Mouse (Mus musculus): Measurements from ENCODE around the gene Filip1. TPM values are rescaled to one million over a fixed set of nuclear protein-coding genes. Genes with fewer than 3 reads are reported as not detected.

The Filip1 gene
- polyA plus RNA-seq, 1 experiment from 2014 or later, result 8.4 TPM

GRCm38 (mm10) chr9:79921701-79922492 is 90.8 kb downstream of the Filip1 start:
- H3K9ac ChIP-seq, result no peak overlapping the region
- WGBS, result 33% methylated on average over 10 of the region's 10 CpGs
- no peak for ATAC-seq (ENCODE audit: insufficient number of reproducible peaks, low FRiP score, low TSS enrichment, low read depth)

GRCm38 (mm10) chr9:79920540-79920933 is 92.1 kb downstream of the Filip1 start:
- Histone ChIP-seq H3K4me2 (no peak overlapping the region), H3K36me3 (no peaks in the 10 kb centered on the region), H3K4me1 (peaks cover 25% of the 10 kb centered on the region), H3K27me3 (no peaks in the 10 kb centered on the region), H3K27ac (no peak overlapping the region), H3K9ac (no peak overlapping the region), H3K9me3 (no peaks in the 10 kb centered on the region), H3K4me3 (no peak overlapping the region)
- 60% methylated on average over 5 of the region's 5 CpGs for WGBS
- no peak for ATAC-seq (ENCODE audit: insufficient number of reproducible peaks, low FRiP score, low TSS enrichment, low read depth)

More at GRCm38 (mm10) chr9:79921701-79922492, 90.8 kb downstream of the Filip1 start:
- Histone ChIP-seq H3K36me3 (no peaks in the 10 kb centered on the region), H3K4me1 (peaks cover 25% of the 10 kb centered on the region), H3K4me3 (no peak overlapping the region), H3K4me2 (no peak overlapping the region), H3K27me3 (no peaks in the 10 kb centered on the region), H3K27ac (0 out of 2 replicates have a peak overlapping the region, but pooled peaks have one; percentile 3), H3K9me3 (no peaks in the 10 kb centered on the region)

- Histone ChIP-seq H3K9ac (no peak overlapping the region), H3K36me3 (no peaks in the 10 kb centered on the region), H3K9me3 (no peaks in the 10 kb centered on the region), H3K27me3 (no peaks in the 10 kb centered on the region), H3K4me2 (no peak overlapping the region), H3K4me1 (peaks cover 25% of the 10 kb centered on the region), H3K4me3 (no peak overlapping the region), H3K27ac (no peak overlapping the region)
- 50% methylated on average over 9 of the region's 9 CpGs for WGBS
- no peak for ATAC-seq (ENCODE audit: insufficient number of reproducible peaks, low FRiP score, low TSS enrichment, low read depth)
These were observed 92.7 kb downstream of the Filip1 start for GRCm38 (mm10) chr9:79919750-79920539.

- no peak overlapping the region for H3K27ac ChIP-seq
- no peaks in the 10 kb centered on the region for H3K9me3 ChIP-seq
- H3K9ac ChIP-seq, result no peak overlapping the region
- no peak overlapping the region for H3K4me3 ChIP-seq
- no peak for ATAC-seq (ENCODE audit: insufficient number of reproducible peaks, low FRiP score, low TSS enrichment, low read depth)
- no peak overlapping the region for H3K4me2 ChIP-seq
- no peaks in the 10 kb centered on the region for H3K36me3 ChIP-seq
- 45% methylated on average over 7 of the region's 7 CpGs for WGBS
- no peaks in the 10 kb centered on the region for H3K27me3 ChIP-seq
- peaks cover 25% of the 10 kb centered on the region for H3K4me1 ChIP-seq
These were observed 93.3 kb downstream of the Filip1 start for GRCm38 (mm10) chr9:79919303-79919721.

GRCm38 (mm10) chr9:79918325-79919117 is 94.1 kb downstream of the Filip1 start:
- H3K9me3 ChIP-seq, result no peaks in the 10 kb centered on the region
- peaks cover 25% of the 10 kb centered on the region for H3K4me1 ChIP-seq
- no peak overlapping the region for H3K4me3 ChIP-seq
- H3K27ac ChIP-seq, result no peak overlapping the region
- H3K4me2 ChIP-seq, result no peak overlapping the region
- H3K9ac ChIP-seq, result no peak overlapping the region
- WGBS, result 46% methylated on average over 10 of the region's 10 CpGs
- ATAC-seq (ENCODE audit: insufficient number of reproducible peaks, low FRiP score, low TSS enrichment, low read depth), result no peak
- no peaks in the 10 kb centered on the region for H3K36me3 ChIP-seq
- H3K27me3 ChIP-seq, result no peaks in the 10 kb centered on the region

GRCm38 (mm10) chr9:79914276-79914675 is 98.4 kb downstream of the Filip1 start:
- Histone ChIP-seq H3K27ac (no peak overlapping the region), H3K4me3 (no peak overlapping the region), H3K4me1 (peaks cover 3% of the 10 kb centered on the region; the same call in 1 of the 2 replicates), H3K36me3 (no peaks in the 10 kb centered on the region), H3K27me3 (no peaks in the 10 kb centered on the region), H3K4me2 (no peak overlapping the region), H3K9ac (no peak overlapping the region), H3K9me3 (no peaks in the 10 kb centered on the region)
- ATAC-seq (ENCODE audit: insufficient number of reproducible peaks, low FRiP score, low TSS enrichment, low read depth), result no peak
- WGBS, result 45% methylated on average over 4 of the region's 4 CpGs

- no peaks in the 10 kb centered on the region for H3K9me3 ChIP-seq
- no peak for ATAC-seq (ENCODE audit: insufficient number of reproducible peaks, low FRiP score, low TSS enrichment, low read depth)
- H3K9ac ChIP-seq, result no peak overlapping the region
- no peaks in the 10 kb centered on the region for H3K36me3 ChIP-seq
- no peak overlapping the region for H3K27ac ChIP-seq
- WGBS, result 83% methylated on average over 5 of the region's 5 CpGs
- H3K4me2 ChIP-seq, result no peak overlapping the region
- H3K4me1 ChIP-seq, result no peaks in the 10 kb centered on the region
- no peaks in the 10 kb centered on the region for H3K27me3 ChIP-seq
- H3K4me3 ChIP-seq, result no peak overlapping the region
These were observed 99.7 kb downstream of the Filip1 start for GRCm38 (mm10) chr9:79912971-79913370.

- WGBS, result 90% methylated on average over 3 of the region's 3 CpGs
- no peak overlapping the region for H3K9ac ChIP-seq
- no peak overlapping the region for H3K4me3 ChIP-seq
- H3K9me3 ChIP-seq, result no peaks in the 10 kb centered on the region
- H3K27me3 ChIP-seq, result no peaks in the 10 kb centered on the region
- H3K4me2 ChIP-seq, result no peak overlapping the region
- no peak overlapping the region for H3K27ac ChIP-seq
- H3K36me3 ChIP-seq, result no peaks in the 10 kb centered on the region
- H3K4me1 ChIP-seq, result no peaks in the 10 kb centered on the region
- ATAC-seq (ENCODE audit: insufficient number of reproducible peaks, low FRiP score, low TSS enrichment, low read depth), result no peak
These were observed 102.5 kb downstream of the Filip1 start for GRCm38 (mm10) chr9:79910166-79910565.

- 46% methylated on average over 3 of the region's 3 CpGs for WGBS
- Histone ChIP-seq H3K9me3 (no peaks in the 10 kb centered on the region), H3K27ac (no peak overlapping the region), H3K4me3 (no peak overlapping the region), H3K4me2 (no peak overlapping the region), H3K27me3 (no peaks in the 10 kb centered on the region), H3K9ac (no peak overlapping the region), H3K4me1 (no peaks in the 10 kb centered on the region), H3K36me3 (no peaks in the 10 kb centered on the region)
- ATAC-seq (ENCODE audit: insufficient number of reproducible peaks, low FRiP score, low TSS enrichment, low read depth), result no peak
These were observed 113.8 kb downstream of the Filip1 start for GRCm38 (mm10) chr9:79898815-79899214.

GRCm38 (mm10) chr9:79894665-79895064 is 118.0 kb downstream of the Filip1 start:
- H3K27ac ChIP-seq, result peak overlapping the region; percentile 63
- WGBS, result 24% methylated on average over 5 of the region's 5 CpGs

GRCm38 (mm10) chr9:79893841-79894612 is 118.6 kb downstream of the Filip1 start:
- no peaks in the 10 kb centered on the region for H3K27me3 ChIP-seq
- no peaks in the 10 kb centered on the region for H3K9me3 ChIP-seq
- no peak overlapping the region for H3K4me2 ChIP-seq
- H3K9ac ChIP-seq, result no peak overlapping the region
- no peak overlapping the region for H3K4me3 ChIP-seq
- WGBS, result 63% methylated on average over 4 of the region's 4 CpGs
- H3K36me3 ChIP-seq, result no peaks in the 10 kb centered on the region
- H3K4me1 ChIP-seq, result no peaks in the 10 kb centered on the region
- peak overlapping the region; percentile 17; the same call in 1 of the 2 replicates for H3K27ac ChIP-seq
- ATAC-seq (ENCODE audit: insufficient number of reproducible peaks, low FRiP score, low TSS enrichment, low read depth), result no peak

More at GRCm38 (mm10) chr9:79894665-79895064, 118.0 kb downstream of the Filip1 start:
- Histone ChIP-seq H3K4me1 (no peaks in the 10 kb centered on the region), H3K36me3 (no peaks in the 10 kb centered on the region), H3K9me3 (no peaks in the 10 kb centered on the region), H3K9ac (no peak overlapping the region), H3K27me3 (no peaks in the 10 kb centered on the region), H3K4me3 (no peak overlapping the region), H3K4me2 (no peak overlapping the region)
- ATAC-seq (ENCODE audit: insufficient number of reproducible peaks, low FRiP score, low TSS enrichment, low read depth), result 0 out of 2 replicates have a peak, but pooled peaks have one; percentile 19
